Mouse (Mus musculus): ENCODE measurements at regions not wholly inside any gene's neighbourhood (a gene's known extent, or its start where the extent isn't known, plus 50 kb on each side); places are given as distances from the start of the nearest gene placed in this dataset.

DNA sequence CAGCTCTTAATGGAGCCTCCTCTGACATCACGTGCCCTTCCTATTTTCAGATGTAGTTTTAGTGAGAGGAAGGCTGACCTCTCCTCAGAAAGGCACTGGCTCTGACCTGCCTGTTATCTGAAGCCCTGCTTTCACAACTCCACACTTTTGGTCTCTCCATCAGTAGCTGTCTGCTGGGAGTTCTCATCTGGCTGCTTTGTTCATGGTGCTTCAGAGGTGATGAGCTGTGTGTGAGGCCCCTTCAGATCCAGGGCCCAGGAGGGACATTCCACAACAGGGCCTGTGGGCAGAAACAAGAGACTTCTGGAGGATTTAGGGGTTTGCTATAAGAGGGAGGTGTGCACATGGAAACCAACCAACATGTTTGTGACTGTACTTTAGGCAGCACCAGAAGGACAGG lies 50.8 kb upstream of the Fhl2 start:
- no peak for DNase-seq (ENCODE audit: extremely low spot score in 1 of 2, low spot score in 1 of 2)

DNA sequence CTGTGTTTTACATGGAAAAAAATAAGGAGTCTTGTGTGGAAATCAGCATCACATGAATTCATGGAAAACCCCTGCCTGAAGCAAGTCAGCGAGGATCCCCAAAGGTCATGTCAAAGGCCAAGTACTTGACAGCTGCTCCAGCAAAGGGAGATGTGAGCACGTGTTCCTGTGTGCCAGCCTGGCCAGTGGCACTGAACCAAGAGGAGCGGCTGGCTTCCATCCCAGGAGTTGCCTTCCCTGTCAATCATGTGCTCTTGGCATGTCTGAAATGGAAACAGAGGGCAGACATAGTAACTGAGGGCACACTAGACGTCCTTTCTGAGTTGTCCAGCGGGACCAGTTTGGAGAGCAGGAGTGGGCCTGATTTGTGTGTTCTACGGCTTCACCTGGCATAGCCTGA lies 53.5 kb upstream of the Fhl2 start:
- no peak for DNase-seq (ENCODE audit: extremely low spot score in 1 of 2, low spot score in 1 of 2)

DNA sequence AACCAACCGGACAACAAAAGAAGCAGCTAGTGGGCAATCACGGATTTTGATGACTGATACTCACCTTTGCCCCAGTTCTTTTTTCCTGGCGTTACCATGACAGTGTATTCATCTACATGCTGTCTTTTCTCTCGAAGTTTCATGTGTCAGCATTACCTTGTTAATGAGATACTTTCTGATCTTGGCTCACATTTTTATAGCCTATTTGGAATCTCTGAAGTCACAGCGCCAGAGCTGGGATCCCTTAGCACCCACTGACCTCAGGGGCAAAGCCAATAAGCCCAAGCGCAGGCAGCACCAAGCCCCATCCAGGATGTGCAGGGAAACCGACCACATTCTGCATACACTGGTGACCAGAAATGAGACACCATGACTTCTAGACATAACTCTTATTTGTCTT lies 54.6 kb upstream of the Fhl2 start:
- no peak for DNase-seq (ENCODE audit: extremely low spot score in 1 of 2, low spot score in 1 of 2)

DNA sequence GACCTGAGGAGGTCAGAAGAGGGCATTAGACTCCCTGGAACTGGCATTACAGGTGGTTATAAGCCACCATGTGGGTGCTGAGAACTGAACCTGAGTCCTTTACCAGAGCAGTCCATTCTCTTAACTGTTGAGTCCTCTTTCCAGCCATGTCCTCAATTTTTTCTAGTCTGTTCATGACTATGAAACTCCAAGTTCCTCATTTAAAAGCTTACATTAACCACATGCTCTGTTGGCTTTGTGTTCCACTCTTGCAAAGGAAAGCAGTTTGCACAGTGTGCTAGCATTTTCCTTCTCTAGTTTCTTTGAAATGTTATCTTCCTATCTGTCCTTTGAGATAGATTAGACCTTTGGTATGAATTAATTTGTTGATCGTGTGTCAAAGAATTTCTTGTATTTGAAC lies 57.3 kb upstream of the Fhl2 start:
- no peak for DNase-seq (ENCODE audit: extremely low spot score in 1 of 2, low spot score in 1 of 2)

DNA sequence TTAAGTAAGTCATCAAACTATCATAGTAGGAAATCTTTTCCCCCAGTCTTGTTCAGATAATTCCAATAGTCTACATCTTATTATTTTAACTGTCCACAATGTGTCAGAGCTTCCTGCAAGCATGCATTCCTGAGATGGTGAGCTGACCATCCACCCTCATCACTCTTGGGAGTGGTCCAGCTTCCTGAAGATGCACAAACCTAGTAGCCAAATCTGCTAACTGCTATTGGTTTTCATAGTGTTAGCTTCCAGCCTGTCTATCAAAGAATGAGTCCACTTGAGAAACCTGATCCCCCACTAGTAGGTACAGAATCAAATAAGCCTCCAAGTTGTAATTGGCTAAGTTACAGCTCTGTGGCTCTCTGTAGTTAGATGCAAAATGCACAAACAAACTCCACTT lies 59.3 kb upstream of the Fhl2 start:
- DNase-seq (ENCODE audit: extremely low spot score in 1 of 2, low spot score in 1 of 2), result no peak

DNA sequence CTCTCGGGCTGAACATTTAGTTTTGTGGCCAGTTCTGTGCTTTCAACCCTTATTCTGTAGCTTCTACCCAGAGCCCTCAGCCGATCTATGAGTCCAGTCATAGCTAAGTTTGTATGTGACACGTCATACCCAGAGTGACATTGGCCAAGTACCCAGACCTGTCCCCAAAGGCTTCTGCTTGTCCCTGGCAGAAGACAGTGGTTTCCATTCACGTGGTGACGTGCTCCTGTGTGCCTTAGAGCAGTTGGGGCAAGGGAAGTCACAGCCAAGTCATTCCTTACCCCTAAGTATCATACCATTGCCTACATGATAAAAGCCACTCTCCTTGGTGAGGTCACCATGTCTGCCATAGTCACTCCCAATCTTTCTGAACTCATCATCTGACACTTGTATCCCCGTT lies 61.1 kb upstream of the Fhl2 start:
- no peak for DNase-seq (ENCODE audit: extremely low spot score in 1 of 2, low spot score in 1 of 2)

DNA sequence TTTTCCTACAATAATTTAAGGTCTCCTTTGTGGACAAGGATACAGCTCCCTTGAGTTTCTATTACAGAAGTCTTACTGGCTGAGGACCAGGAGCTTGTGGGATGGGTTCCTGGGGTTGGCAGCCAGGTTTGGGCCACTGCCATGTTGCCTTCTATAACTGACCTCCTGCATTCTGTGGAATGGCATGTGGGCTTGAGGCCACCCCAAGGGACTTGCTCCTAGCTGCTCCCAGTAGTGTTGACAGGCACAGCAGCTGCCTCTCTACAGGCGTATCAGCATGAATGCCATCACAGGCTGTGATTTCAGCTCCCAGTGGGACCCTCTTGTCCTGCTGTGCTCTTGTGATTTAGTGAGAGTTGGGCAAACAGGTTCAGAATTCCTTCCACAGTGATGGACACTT lies 63.1 kb upstream of the Fhl2 start:
- no peak for DNase-seq (ENCODE audit: extremely low spot score in 1 of 2, low spot score in 1 of 2)

DNA sequence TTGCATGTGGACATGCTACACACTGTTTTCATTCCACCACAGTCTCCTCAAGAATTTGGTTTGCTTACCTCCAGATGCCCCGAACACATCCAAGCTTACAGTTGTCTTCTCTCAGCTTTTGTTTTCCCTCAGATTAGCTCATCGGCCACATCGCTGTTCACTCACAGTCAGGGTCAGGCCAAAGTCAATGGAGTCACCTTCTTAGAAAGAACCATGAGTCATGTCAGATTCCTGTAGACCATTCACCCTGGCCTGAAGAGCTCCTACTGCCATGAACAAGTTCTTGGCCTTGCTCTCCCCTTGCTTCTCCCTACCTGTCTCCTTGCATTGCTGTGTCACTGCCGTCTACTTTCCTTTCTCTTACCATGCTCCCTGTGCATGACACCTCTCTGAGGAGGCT lies 63.7 kb upstream of the Fhl2 start:
- DNase-seq (ENCODE audit: extremely low spot score in 1 of 2, low spot score in 1 of 2), result no peak

DNA sequence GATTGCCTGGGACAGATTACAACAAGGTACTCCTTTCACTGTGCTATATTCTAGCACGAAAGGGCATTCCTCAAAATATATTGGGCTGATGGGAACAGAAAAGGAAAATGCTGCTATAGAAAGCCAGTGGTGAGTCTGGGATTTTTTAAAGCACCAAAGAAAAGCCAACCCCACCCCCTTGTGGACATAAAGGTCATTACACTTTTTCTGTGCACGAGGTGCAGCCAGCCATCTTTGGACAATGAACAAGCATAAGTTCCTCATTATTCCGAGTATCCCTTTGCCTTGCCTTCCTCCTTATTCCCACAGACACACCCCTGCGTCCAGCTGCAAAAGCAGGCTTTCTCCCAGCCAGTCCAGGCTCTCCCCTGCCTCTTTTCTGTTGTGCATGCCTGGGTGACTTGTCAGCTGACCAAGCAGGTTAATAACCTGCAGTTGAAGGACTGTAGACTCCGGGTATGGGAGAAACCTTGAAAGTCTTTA lies 67.7 kb upstream of the Fhl2 start:
- DNase-seq (ENCODE audit: extremely low spot score in 1 of 2, low spot score in 1 of 2), result peak; percentile 70 to 95

DNA sequence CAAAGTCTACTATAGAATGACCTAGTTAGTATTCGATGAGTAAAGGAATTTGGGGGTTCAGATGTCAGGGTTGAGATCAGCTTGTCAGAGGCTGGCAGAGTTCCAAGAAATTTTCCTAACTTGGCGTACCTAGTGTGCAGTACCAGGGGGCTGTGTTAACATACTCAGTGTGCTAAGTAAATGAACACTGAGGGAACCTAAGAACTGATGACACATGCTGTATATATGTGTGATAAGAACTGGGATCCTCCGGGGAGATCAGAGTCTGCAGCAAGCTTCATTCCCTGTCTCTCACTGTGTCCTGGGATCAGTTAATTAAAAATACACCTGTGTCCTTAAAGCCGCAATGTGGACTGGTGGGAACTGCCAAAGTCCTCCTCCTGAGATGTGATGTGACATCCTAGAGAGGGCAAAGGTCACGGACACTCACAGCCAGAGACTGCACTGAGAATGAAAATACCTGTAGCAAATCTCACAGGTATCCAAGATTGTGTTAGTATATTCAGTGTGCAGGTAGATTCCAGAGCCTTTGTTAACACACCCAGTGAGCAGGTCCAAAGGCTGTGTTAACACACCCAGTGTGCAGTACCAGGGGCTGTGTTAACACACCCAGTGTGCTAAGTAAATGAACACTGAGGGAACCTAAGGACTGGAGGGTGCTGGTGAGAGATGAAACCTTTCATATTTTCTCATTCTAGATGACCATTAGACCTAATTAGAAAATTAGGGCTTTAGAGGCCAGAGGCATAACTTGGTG lies 69.1 kb upstream of the Fhl2 start:
- no peak for DNase-seq (ENCODE audit: extremely low spot score in 1 of 2, low spot score in 1 of 2)

DNA sequence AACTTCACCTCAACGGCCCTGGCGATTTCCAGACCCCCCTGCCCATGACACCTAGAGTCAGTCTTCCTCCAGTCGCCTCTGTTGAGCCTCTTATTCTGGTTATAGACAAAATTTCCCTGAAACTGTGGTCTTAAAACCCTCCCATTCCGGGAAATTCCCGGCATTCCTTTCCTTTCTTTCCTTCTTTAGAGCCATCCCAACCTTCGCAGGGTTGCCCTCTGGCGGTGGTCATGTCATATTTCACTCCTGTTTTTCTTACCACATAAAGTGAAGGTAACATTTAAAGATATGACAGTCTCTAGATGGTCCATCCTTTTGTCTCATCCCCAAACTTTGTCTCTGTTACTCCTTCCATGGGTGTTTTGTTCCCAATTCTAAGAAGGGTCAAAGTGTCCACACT lies 72.9 kb upstream of the Fhl2 start:
- no peak for DNase-seq (ENCODE audit: extremely low spot score in 1 of 2, low spot score in 1 of 2)

DNA sequence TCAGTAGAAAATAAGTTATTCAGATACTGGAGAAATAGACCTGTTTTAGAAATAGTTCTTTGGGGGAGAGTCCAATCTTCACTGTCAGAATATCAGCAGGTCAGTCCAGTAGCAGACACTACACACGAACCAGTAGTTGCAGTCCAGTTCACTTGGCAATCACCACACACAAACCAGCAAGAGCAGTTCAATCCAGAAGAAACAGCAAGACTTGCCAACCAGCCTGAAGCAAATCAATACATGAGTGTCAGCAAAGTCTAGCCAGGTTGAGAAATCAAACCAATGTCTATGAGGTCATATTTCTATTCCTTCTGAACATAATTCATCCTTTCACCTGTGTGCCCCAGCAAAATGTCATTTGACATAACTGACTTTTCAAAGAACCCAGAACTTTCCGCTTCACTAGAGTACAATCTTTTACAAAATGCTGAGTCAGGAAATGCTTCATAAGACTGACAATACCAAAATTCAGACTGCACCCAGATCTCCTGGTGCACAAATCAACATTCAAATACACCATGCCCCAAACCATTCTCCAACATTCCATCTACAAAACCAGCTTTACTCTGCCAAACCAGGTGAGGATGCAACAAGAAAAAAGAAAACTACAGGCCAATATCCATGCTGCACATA lies 76.6 kb upstream of the Fhl2 start:
- no peak for DNase-seq (ENCODE audit: extremely low spot score in 1 of 2, low spot score in 1 of 2)

DNA sequence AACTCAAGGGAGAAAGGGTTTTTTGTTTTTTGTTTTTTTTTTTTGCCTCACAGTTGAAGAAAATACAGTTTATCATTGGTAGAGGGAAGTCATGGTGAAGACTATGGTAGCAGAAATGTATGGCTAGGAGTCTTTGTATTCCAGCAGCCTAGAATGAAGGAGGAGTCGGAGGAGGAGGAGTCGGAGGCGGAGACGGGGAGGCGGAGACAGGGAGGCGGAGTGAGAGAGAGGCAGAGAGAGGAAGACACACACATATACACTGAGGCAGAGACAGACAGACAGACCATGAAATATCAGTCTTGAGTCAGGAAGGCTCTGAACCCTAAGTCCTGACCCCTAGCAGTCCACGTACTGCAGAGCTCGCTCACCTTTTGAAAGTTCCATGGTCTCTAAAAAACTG lies 95.0 kb upstream of the Fhl2 start:
- DNase-seq (ENCODE audit: extremely low spot score in 1 of 2, low spot score in 1 of 2), result no peak

DNA sequence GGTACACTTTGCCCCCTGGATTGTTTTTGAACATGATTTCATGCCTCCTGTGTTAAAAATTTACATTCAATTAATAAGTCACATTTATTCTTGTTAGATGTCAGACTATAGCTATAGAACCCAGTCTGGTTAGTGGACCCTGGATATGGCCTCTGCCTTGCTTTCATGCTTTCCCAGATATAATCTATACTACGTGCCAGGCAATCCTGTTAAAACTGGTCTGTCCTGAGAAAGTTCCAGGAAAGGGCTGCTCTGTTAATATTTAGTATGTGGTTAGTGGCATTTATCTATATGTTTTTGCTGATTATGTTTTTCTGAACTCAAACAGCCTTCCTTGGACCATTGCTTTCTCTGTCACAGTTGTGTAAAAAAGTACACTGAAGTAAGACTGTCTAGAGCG lies 95.8 kb upstream of the Fhl2 start:
- DNase-seq (ENCODE audit: extremely low spot score in 1 of 2, low spot score in 1 of 2), result no peak

DNA sequence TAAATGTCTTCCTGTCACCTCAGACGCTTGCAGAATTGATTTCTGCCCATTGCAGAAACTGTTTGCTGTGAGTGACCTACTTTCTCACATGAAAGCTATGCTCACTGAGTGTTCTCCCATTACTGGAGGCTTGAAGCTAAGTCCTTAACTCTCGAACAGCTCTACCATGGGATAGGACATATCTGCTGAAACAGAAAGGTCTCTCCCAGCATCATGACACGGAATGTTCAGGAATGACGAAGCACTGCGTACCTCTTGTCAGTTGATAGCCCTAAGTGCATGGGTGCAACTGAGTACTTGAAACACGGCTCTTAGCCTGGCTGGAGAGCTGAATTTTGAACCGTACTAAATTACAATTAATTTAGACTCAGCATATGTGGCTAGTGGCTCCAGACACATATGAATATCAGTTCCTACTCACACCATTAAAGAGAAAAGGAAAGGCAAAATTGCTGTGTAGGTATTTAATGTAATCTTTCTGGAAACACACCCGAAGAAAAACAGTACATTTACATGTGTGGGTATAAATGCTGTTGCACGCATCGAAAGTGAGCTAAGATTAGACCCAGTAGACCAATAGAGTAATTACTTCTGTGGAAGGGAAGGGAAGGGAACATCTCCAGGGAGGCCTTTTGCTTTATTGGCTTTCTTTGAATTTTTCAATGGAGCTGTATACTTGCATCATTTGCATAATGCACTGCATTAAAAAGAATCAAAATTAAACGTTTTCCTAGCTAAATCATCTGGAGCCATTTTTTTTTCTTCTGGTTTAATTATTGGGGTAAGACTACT lies 97.6 kb upstream of the Fhl2 start:
- no peak for DNase-seq (ENCODE audit: extremely low spot score in 1 of 2, low spot score in 1 of 2)

DNA sequence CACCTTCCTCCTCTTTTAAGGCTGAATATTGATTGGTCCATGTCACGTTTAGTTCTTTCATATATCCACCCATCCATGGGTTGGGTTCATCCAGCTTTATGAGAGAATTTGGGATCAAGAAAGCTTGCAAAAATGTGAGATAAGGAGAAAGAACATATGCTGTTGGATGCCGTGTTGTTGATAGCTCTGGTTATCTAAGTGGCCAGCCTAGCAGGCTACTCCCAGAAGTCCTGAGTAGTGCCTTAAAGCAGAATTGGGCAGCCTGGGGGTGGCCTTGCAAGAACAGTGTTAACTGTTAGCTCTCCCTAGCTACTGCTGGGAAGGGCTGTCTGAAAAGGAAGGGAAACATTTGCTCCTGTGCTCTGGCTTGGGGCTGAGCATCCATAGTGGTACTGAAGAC lies 100.8 kb upstream of the Fhl2 start:
- no peak for DNase-seq (ENCODE audit: extremely low spot score in 1 of 2, low spot score in 1 of 2)

DNA sequence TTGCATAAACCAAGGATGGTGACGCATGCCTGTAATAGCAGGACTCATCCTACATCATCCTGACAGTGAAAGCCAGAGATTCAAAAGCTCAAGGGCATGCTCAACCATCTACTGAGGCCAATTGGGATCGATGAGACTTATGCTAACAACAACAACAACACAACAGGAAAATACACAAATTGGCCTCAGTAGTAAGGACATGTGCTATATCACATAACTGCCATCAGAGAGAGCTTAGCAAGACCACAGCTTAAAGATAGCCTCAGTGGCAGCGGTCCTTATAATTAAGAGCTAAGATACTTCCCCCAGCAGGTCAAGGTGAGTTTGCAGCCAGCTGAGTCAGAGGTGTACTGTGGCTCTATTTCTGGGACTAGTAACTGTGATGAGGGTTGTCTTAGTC lies 102.0 kb upstream of the Fhl2 start:
- no peak for DNase-seq (ENCODE audit: extremely low spot score in 1 of 2, low spot score in 1 of 2)

DNA sequence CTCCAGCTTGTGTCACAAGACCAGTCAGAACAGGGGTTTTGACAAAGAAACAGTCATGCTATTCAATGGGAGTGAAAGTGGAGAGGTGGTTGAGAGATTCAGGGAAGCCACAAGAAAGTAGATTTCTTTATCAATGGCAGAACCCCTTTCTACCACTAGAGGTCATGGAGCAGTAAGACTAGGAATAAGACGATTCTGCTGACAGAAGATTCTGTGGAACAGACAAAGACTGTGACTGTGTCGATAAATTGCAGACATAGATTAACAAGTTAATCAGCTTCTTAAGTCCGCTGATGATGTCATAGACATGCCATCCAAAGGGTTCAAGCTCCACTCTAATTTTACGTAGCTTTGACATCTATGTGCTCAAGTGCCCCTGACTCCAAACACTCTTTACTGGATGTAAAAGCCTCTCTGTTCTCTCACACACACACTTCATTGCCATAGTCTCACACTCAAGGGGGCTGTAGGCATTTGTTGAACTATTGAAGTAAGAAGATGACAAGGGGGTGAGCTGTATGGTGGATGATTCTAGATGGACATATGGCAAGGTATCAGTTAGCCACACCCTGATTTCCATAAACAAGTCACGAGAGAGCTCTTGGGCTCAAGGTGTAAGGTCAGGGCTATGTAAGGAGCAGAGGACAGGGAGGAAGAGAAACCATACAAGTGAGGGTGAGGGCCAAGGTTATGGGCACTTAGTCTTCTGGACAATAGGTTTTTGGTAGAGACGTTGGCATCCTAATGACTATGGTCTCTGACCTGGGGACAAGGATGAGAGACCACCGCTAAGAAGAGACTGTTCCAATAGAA lies 102.9 kb upstream of the Fhl2 start:
- DNase-seq (ENCODE audit: extremely low spot score in 1 of 2, low spot score in 1 of 2), result peak; percentile 9 to 83

DNA sequence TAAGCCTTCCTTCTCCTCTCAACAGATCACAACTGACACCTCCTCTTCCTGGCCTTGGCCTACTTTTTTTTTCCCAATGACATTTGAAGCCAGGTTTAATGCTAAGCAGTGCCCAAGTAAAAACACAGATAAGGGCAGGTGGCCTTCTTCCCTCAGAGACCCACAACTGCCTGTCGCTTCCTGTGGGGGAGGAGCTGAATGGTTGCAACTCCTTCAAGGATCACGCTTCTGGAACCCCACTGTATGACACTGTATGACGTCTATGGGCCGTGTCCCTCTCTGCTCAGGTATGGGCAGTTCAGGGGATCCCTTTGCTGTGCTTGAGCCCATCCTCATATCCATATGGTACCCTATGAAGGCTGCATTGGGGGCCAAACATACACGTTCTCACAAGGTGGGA lies 103.9 kb upstream of the Fhl2 start:
- DNase-seq (ENCODE audit: extremely low spot score in 1 of 2, low spot score in 1 of 2), result no peak

DNA sequence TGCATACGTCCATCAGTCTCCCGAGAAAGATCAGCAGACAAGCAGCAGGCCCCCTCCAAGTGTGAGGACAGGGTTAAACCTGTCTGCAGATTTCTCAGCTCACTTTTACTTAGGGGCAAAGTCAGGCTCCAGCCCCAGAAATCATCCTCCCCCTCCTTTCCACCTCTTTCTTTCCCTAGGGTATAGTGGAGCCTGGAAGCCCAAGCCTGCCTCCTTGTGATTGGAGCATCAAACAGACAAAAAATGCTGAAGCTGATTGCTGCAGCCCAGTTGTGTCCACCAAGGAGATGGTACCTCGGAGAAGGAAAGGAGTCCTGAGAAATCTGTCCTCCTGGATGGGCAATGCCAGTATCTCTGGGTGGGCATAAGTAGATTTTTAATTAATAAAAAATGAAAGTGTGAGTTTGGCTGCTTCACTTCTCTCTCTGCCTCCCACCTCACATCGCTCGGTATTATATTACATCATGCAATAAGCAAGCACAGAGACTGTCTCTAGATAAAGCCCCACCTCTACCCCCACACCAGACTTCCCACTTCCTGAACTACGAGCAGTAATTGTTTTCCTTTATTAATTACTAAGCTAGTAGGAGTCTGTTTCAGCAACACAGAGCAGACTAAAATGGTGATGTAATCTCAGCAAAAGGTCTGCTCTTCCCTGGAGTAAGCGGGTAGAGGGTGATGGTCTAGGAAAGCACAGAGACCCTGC lies 105.2 kb upstream of the Fhl2 start:
- no peak for DNase-seq (ENCODE audit: extremely low spot score in 1 of 2, low spot score in 1 of 2)
